Mouse (Mus musculus) cortical plate, adult 2 months (tissue): ENCODE measurements around the gene Syn2.

Experiments used
- CTCF ChIP-seq: fragments of 200-500 bp; IDR thresholded peaks from 2 replicates; pipeline ENCODE4 v1.5.1; 2011; ENCODE audit warnings: mild to moderate bottlenecking, control low read depth, low read length; ENCODE audit not compliant: insufficient read depth; ENCODE audit errors: extremely low read depth
- POLR2A ChIP-seq: fragments of 200-500 bp; IDR thresholded peaks from 2 replicates; pipeline ENCODE4 v1.6.1; 2011; ENCODE audit warnings: mild to moderate bottlenecking, low read length, control low read depth; ENCODE audit not compliant: insufficient read depth; ENCODE audit errors: extremely low read depth

GRCm38 (mm10) chr6:115279639-115280038 is 144.9 kb downstream of the Syn2 start:
- TF ChIP-seq CTCF (no peak), POLR2A (no peak)
